Mouse (Mus musculus): ENCODE results near the gene Itga1. TPM values are rescaled to one million over a fixed set of nuclear protein-coding genes. Genes with fewer than 3 reads are reported as not detected.

The Itga1 gene
- total and polyA plus RNA-seq, 3 experiments, result under 0.01 to 0.04 (median 0.01) TPM

DNA sequence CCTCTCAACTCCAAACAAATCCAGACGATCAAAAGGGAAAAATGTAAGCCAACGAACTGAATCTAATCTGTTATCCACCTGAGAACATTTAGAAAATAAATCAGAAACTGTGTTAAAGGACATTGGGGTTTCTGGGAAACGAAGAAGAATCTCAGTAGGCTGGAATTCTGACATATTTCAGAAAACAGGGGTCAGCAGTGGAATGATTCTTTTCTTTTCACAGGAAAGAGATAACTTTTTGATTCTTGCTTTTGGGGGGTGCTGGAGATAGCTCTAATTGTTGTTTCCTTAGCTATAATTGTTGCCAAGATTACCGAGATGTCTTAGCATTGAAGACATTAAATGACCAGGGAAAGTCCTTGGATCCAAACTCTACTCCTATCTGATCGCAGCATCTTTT is 44.2 kb downstream of the Itga1 start:
- H3K4me3 ChIP-seq (replicated peaks in 1 of 3; ENCODE audit: low read depth in 2 of 3, low read length in 2 of 3, poor library complexity in 1 of 3), result no peak overlapping the region
- no peak overlapping the region for H3K27ac ChIP-seq (ENCODE audit: insufficient read depth, low read depth)
- H3K36me3 ChIP-seq (replicated peaks in 1 of 2; ENCODE audit: control insufficient read depth in 1 of 2, insufficient read depth in 1 of 2, low read length in 1 of 2), result no peaks in the 10 kb centered on the region
- H3K9me3 ChIP-seq (replicated peaks; ENCODE audit: low read length), result no peaks in the 10 kb centered on the region
- H3K27me3 ChIP-seq (replicated peaks), result no peaks in the 10 kb centered on the region
- no peaks in the 10 kb centered on the region for H3K4me1 ChIP-seq (ENCODE audit: control insufficient read depth in 1 of 2, insufficient read depth in 2 of 2)
- TF ChIP-seq MAFK (IDR thresholded peaks at IDR 0.05; ENCODE audit: insufficient replicate concordance, low read length), result no peak
- no peak for TF ChIP-seq ZKSCAN1 (IDR thresholded peaks at IDR 0.05; ENCODE audit: borderline replicate concordance, low read depth, low read length)
- TF ChIP-seq RAD21 (IDR thresholded peaks at IDR 0.05; ENCODE audit: low read depth, low read length), result no peak
- TF ChIP-seq RCOR1 (conservative IDR thresholded peaks at IDR 0.05; ENCODE audit: low read depth, low read length), result no peak
- no peak for TF ChIP-seq JUND (conservative IDR thresholded peaks at IDR 0.05; ENCODE audit: low read depth, low read length)
- no peak for TF ChIP-seq USF1 (IDR thresholded peaks at IDR 0.05; ENCODE audit: low read depth, low read length)
- no peak for TF ChIP-seq ZNF384 (IDR thresholded peaks at IDR 0.05; ENCODE audit: low read depth, low read length)
- no peak for TF ChIP-seq MYC (IDR thresholded peaks at IDR 0.05; ENCODE audit: low read depth, low read length)
- no peak for TF ChIP-seq JUN (IDR thresholded peaks at IDR 0.05; ENCODE audit: insufficient read depth, low read depth, low read length)
- TF ChIP-seq NRF1 (IDR thresholded peaks at IDR 0.05; ENCODE audit: low read depth, low read length), result no peak
- TF ChIP-seq BHLHE40 (IDR thresholded peaks at IDR 0.05; ENCODE audit: low read depth, low read length), result no peak
- no peak for TF ChIP-seq GABPA (IDR thresholded peaks at IDR 0.05; ENCODE audit: insufficient replicate concordance, low read depth, low read length)
- TF ChIP-seq IRF4 (IDR thresholded peaks at IDR 0.05; ENCODE audit: low read depth, low read length), result no peak
- TF ChIP-seq ZMIZ1 (IDR thresholded peaks at IDR 0.05; ENCODE audit: low read depth, low read length), result no peak
- H3K4me2 ChIP-seq (ENCODE audit: insufficient read depth, low read depth, poor library complexity, severe bottlenecking), result no peak overlapping the region
- in situ Hi-C loops (cut with MboI; ENCODE audit: low pct_ligation_motif_present, low pct_unique_long_range_greater_than_20kb, low sequenced_read_pairs), result no loop called here
- H3K79me2 ChIP-seq (replicated peaks; ENCODE audit: control insufficient read depth, extremely low read depth, insufficient read depth, poor library complexity, severe bottlenecking), result no peaks in the 10 kb centered on the region
- no peak overlapping the region for H3K9ac ChIP-seq (ENCODE audit: insufficient read depth, low read depth)
- DNase-seq (ENCODE audit: extremely low read depth), result no peak
- dilution Hi-C loops (cut with MboI; ENCODE audit: extremely low pct_ligation_motif_present, extremely low pct_unique_long_range_greater_than_20kb, low sequenced_read_pairs), result no loop called here

DNA sequence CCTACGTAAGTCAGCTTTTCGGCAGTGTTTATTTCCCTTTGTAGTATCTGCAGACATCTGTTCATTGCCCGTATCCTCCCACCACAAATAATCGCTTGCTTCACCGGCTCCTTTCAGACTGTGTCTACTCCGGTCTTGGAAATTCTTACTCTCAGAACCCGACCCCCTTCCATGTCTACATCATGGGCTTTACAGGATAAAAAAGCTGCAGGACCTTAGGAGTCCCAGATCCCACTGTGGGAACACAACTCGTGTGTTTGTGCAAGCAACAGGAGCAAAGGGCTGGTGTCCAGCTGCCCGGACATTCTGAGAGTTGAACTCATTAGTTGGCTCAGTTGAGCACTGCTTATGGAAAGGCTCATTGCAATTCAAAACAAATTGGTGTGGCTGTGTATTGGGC is 47.0 kb downstream of the Itga1 start:
- no peaks in the 10 kb centered on the region for H3K4me1 ChIP-seq (ENCODE audit: control insufficient read depth in 1 of 2, insufficient read depth in 2 of 2)
- dilution Hi-C loops (cut with MboI; ENCODE audit: extremely low pct_ligation_motif_present, extremely low pct_unique_long_range_greater_than_20kb, low sequenced_read_pairs), result no loop called here
- TF ChIP-seq E2F4 (IDR thresholded peaks at IDR 0.05; ENCODE audit: insufficient replicate concordance, low read depth, low read length) (no peak), CHD2 (IDR thresholded peaks at IDR 0.05; ENCODE audit: low read length) (no peak), ELF1 (IDR thresholded peaks at IDR 0.05; ENCODE audit: low read depth, low read length) (no peak), MEF2A (IDR thresholded peaks at IDR 0.05; ENCODE audit: borderline replicate concordance, low read depth, low read length) (no peak), USF1 (IDR thresholded peaks at IDR 0.05; ENCODE audit: low read depth, low read length) (no peak), ZC3H11A (IDR thresholded peaks at IDR 0.05; ENCODE audit: low read depth, low read length) (no peak), MYC (IDR thresholded peaks at IDR 0.05; ENCODE audit: low read depth, low read length) (no peak), JUND (conservative IDR thresholded peaks at IDR 0.05; ENCODE audit: low read depth, low read length) (no peak), JUN (IDR thresholded peaks at IDR 0.05; ENCODE audit: insufficient read depth, low read depth, low read length) (no peak), UBTF (IDR thresholded peaks at IDR 0.05; ENCODE audit: low read depth, low read length) (no peak), USF2 (conservative IDR thresholded peaks at IDR 0.05; ENCODE audit: low read depth, low read length) (no peak), MAFK (IDR thresholded peaks at IDR 0.05; ENCODE audit: insufficient replicate concordance, low read length) (no peak), EP300 (IDR thresholded peaks at IDR 0.05; ENCODE audit: low read length) (no peak), ETS1 (conservative IDR thresholded peaks at IDR 0.05; ENCODE audit: low read depth, low read length) (no peak), RCOR1 (conservative IDR thresholded peaks at IDR 0.05; ENCODE audit: low read depth, low read length) (no peak), PAX5 (IDR thresholded peaks at IDR 0.05; ENCODE audit: low read length) (no peak), MAZ (IDR thresholded peaks at IDR 0.05; ENCODE audit: low read depth, low read length) (no peak), ZNF384 (IDR thresholded peaks at IDR 0.05; ENCODE audit: low read depth, low read length) (no peak)
- H3K36me3 ChIP-seq (replicated peaks in 1 of 2; ENCODE audit: control insufficient read depth in 1 of 2, insufficient read depth in 1 of 2, low read length in 1 of 2), result no peaks in the 10 kb centered on the region
- H3K79me2 ChIP-seq (replicated peaks; ENCODE audit: control insufficient read depth, extremely low read depth, insufficient read depth, poor library complexity, severe bottlenecking), result no peaks in the 10 kb centered on the region
- no peaks in the 10 kb centered on the region for H3K27me3 ChIP-seq (replicated peaks)
- in situ Hi-C loops (cut with MboI; ENCODE audit: low pct_ligation_motif_present, low pct_unique_long_range_greater_than_20kb, low sequenced_read_pairs), result no loop called here
- H3K4me3 ChIP-seq (replicated peaks in 1 of 3; ENCODE audit: low read depth in 2 of 3, low read length in 2 of 3, poor library complexity in 1 of 3), result no peak overlapping the region
- DNase-seq (ENCODE audit: extremely low read depth), result no peak
- peak overlapping the region; percentile 71 for H3K4me2 ChIP-seq (ENCODE audit: insufficient read depth, low read depth, poor library complexity, severe bottlenecking)
- no peaks in the 10 kb centered on the region for H3K9me3 ChIP-seq (replicated peaks; ENCODE audit: low read length)
- no peak overlapping the region for H3K9ac ChIP-seq (ENCODE audit: insufficient read depth, low read depth)
- H3K27ac ChIP-seq (ENCODE audit: insufficient read depth, low read depth), result no peak overlapping the region
